Mouse (Mus musculus): Measurements from ENCODE around the gene Wdr54. TPM values are rescaled to one million over a fixed set of nuclear protein-coding genes. Genes with fewer than 3 reads are reported as not detected.

Wdr54 gene
- polyA plus RNA-seq, 1 experiment from 2014 or later = 13.7 TPM

Other genes starting within 250 kb of the Wdr54 start
- gene Sema4f, start 216.6 kb downstream of the Wdr54 start, polyA plus RNA-seq (2014; fragmentation: Nextera tagmentation; extraction: Ambion mirVana) = 1.1 and 1.2 TPM in 2 replicates
- gene M1ap, start 209.5 kb downstream of the Wdr54 start, polyA plus RNA-seq (2014; fragmentation: Nextera tagmentation; extraction: Ambion mirVana) = 0.12 and 0.27 TPM in 2 replicates
- 6.5 and 7.3 TPM in 2 replicates for gene Dok1, start 122.9 kb downstream of the Wdr54 start, polyA plus RNA-seq (2014; fragmentation: Nextera tagmentation; extraction: Ambion mirVana)
- gene Loxl3, start 122.2 kb downstream of the Wdr54 start, polyA plus RNA-seq (2014; fragmentation: Nextera tagmentation; extraction: Ambion mirVana) = 10.1 and 13.7 TPM in 2 replicates
- gene Aup1, start 101.9 kb downstream of the Wdr54 start, polyA plus RNA-seq (2014; fragmentation: Nextera tagmentation; extraction: Ambion mirVana) = 122 and 123 TPM in 2 replicates
- gene Htra2, start 101.1 kb downstream of the Wdr54 start, polyA plus RNA-seq (2014; fragmentation: Nextera tagmentation; extraction: Ambion mirVana) = 28.7 and 33.2 TPM in 2 replicates
- gene Dqx1, start 98.6 kb downstream of the Wdr54 start, polyA plus RNA-seq (2014; fragmentation: Nextera tagmentation; extraction: Ambion mirVana) = 0.35 and 0.88 TPM in 2 replicates
- gene Tlx2, start 86.1 kb downstream of the Wdr54 start, polyA plus RNA-seq (2014; fragmentation: Nextera tagmentation; extraction: Ambion mirVana) = 0.13 TPM in 1 of 2 replicates, not detected in the other
- gene Pcgf1, start 78.5 kb downstream of the Wdr54 start, polyA plus RNA-seq (2014; fragmentation: Nextera tagmentation; extraction: Ambion mirVana) = 44.3 and 47.0 TPM in 2 replicates
- gene Lbx2, start 70.0 kb downstream of the Wdr54 start, polyA plus RNA-seq (2014; fragmentation: Nextera tagmentation; extraction: Ambion mirVana) = 0.81 and 2.0 TPM in 2 replicates
- 1.9 and 2.0 TPM in 2 replicates for gene Ccdc142, start 54.8 kb downstream of the Wdr54 start, polyA plus RNA-seq (2014; fragmentation: Nextera tagmentation; extraction: Ambion mirVana)
- gene Gm42688, start 54.8 kb downstream of the Wdr54 start, polyA plus RNA-seq (2014; fragmentation: Nextera tagmentation; extraction: Ambion mirVana) = 2.3 and 2.4 TPM in 2 replicates
- 140 and 141 TPM in 2 replicates for gene Mrpl53, start 47.4 kb downstream of the Wdr54 start, polyA plus RNA-seq (2014; fragmentation: Nextera tagmentation; extraction: Ambion mirVana)
- 34.7 and 42.1 TPM in 2 replicates for gene Mogs, start 40.9 kb downstream of the Wdr54 start, polyA plus RNA-seq (2014; fragmentation: Nextera tagmentation; extraction: Ambion mirVana)
- gene Wbp1, start 34.8 kb downstream of the Wdr54 start, polyA plus RNA-seq (2014; fragmentation: Nextera tagmentation; extraction: Ambion mirVana) = 153 and 182 TPM in 2 replicates
- gene Ino80b, start 31.0 kb downstream of the Wdr54 start, polyA plus RNA-seq (2014; fragmentation: Nextera tagmentation; extraction: Ambion mirVana) = 20.8 and 21.7 TPM in 2 replicates
- 29.2 and 30.5 TPM in 2 replicates for gene Rtkn, start 20.9 kb downstream of the Wdr54 start, polyA plus RNA-seq (2014; fragmentation: Nextera tagmentation; extraction: Ambion mirVana)
- gene 1700003E16Rik, start within 50 bp of the Wdr54 start, polyA plus RNA-seq (2014; fragmentation: Nextera tagmentation; extraction: Ambion mirVana) = 0.58 and 1.1 TPM in 2 replicates
- gene Dctn1, start 9.5 kb upstream of the Wdr54 start, polyA plus RNA-seq (2014; fragmentation: Nextera tagmentation; extraction: Ambion mirVana) = 70.4 and 71.4 TPM in 2 replicates
- 0.16 and 0.47 TPM in 2 replicates for gene Slc4a5, start 63.4 kb upstream of the Wdr54 start, polyA plus RNA-seq (2014; fragmentation: Nextera tagmentation; extraction: Ambion mirVana)
- 59.7 and 59.9 TPM in 2 replicates for gene Mthfd2, start 169.5 kb upstream of the Wdr54 start, polyA plus RNA-seq (2014; fragmentation: Nextera tagmentation; extraction: Ambion mirVana)
- gene Mob1a, start 169.6 kb upstream of the Wdr54 start, polyA plus RNA-seq (2014; fragmentation: Nextera tagmentation; extraction: Ambion mirVana) = 69.7 and 78.6 TPM in 2 replicates
- gene Bola3, start 192.8 kb upstream of the Wdr54 start, polyA plus RNA-seq (2014; fragmentation: Nextera tagmentation; extraction: Ambion mirVana) = 143 and 157 TPM in 2 replicates

All from limb, embryonic 11.5 days (tissue).